8 mouse cellular contexts compared by ENCODE assay signal in the genomic region with DNA sequence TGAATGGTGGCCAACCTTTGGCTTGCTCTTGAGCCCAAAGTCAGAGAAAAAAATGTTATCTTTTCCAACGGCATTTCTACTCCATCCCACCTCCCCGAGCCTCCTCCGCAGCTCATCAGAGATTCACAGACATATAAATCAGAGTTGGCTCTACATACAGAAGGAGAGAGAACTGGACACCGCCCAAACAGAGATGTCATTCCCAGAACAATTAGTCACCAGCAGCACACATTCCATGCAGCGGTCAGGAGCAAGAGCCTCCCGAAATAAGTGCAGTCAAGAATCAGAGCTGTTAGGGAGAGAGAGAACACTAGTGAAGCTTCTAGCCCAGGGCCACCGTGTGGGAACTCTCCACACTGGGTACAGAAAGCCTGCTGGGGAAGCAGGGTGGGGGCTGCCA.
DNase-seq lines count a peak whose midpoint lies in the region; ATAC-seq lines count a peak whose summit lies in the region.

No protein-coding gene starts in this region.

- H3K4me3 ChIP-seq in heart, embryonic 15.5 days, result no peak overlapping the region

- no peaks in the 10 kb centered on the region for H3K36me3 ChIP-seq in heart, embryonic 15.5 days

- H3K27ac ChIP-seq in heart, embryonic 15.5 days, result no peak overlapping the region

- WGBS in heart, embryonic 15.5 days, result 30% methylated on average over 7 of the region's 7 CpGs

- DNase-seq in adrenal gland, adult (ENCODE audit: inconsistent age in 2 of 2, low spot score in 1 of 2), result peak; percentile 61 to 84
- no peak for DNase-seq in adrenal gland, postnatal 4 days (ENCODE audit: low spot score in 2 of 2)
- peak; percentile 24 for DNase-seq in ovary, adult 18-20 months (ENCODE audit: low spot score)
- DNase-seq in ovary, postnatal 14 days (ENCODE audit: low spot score), result no peak
- peak; percentile 47 for DNase-seq in right cerebral cortex, postnatal 25 days
- no peak for DNase-seq in liver
- DNase-seq in cerebellum, postnatal 14 days, result no peak

- no peak overlapping the region for H3K4me2 ChIP-seq in heart, embryonic 15.5 days

- no peaks in the 10 kb centered on the region for H3K9me3 ChIP-seq in heart, embryonic 15.5 days (replicated peaks)

- H3K27me3 ChIP-seq in heart, embryonic 15.5 days, result no peaks in the 10 kb centered on the region

- 0 out of 2 replicates have a peak, but pooled peaks have one; percentile 14 for ATAC-seq in heart, embryonic 15.5 days (replicated peaks; ENCODE audit: insufficient number of reproducible peaks, insufficient read depth, low FRiP score, low read depth)

- H3K4me1 ChIP-seq in heart, embryonic 15.5 days (replicated peaks), result peaks cover 4% of the 10 kb centered on the region

- H3K9ac ChIP-seq in heart, embryonic 15.5 days, result no peak overlapping the region

Comparison
In these comparisons a context has a peak if more than half of its experiments do, and no peak if none do; other contexts are left out.
1. DNase-seq: peak in adrenal gland, adult (2 of 2), ovary, adult 18-20 months (single experiment) and right cerebral cortex, postnatal 25 days (single experiment); none in adrenal gland, postnatal 4 days (0 of 2), ovary, postnatal 14 days (single experiment), liver (single experiment) and cerebellum, postnatal 14 days (0 of 2).